Mouse (Mus musculus) liver, embryonic 14.5 days (tissue): Measurements from ENCODE around the gene Ccser1. TPM values are rescaled to one million over a fixed set of nuclear protein-coding genes. Genes with fewer than 3 reads are reported as not detected.

Experiments used
- ATAC-seq: fragments of 200-750 bp; cut with Nextera tagmentation; 2 replicates; pipeline ENCODE4 v1.8.0; 2017; ENCODE audit warnings: moderate number of reproducible peaks, mild to moderate bottlenecking, moderate library complexity; ENCODE audit not compliant: insufficient read depth
- DNase-seq, 3 experiments: peaks; one replicate each; pipeline ENCODE4 v3.0.0-alpha.2; 2012 to 2013; ENCODE audit warnings: low read depth in 3 of 3, low spot score in 3 of 3
- H3K27ac ChIP-seq: fragments of 300-500 bp; sonication (generic); 2 replicates; pipeline ENCODE4 v1.5.1; 2014; ENCODE audit warnings: moderate library complexity, mild to moderate bottlenecking, control low read depth, inconsistent platforms
- H3K27me3 ChIP-seq: fragments of 300-500 bp; sonication (generic); 2 replicates; pipeline ENCODE4 v1.6.1; 2014; ENCODE audit warnings: mild to moderate bottlenecking, low read length, moderate library complexity; ENCODE audit not compliant: control insufficient read depth, insufficient read depth
- H3K36me3 ChIP-seq: fragments of 300-500 bp; sonication (generic); replicated peaks from 2 replicates; pipeline ENCODE4 v1.6.1; 2014; ENCODE audit warnings: low read depth; ENCODE audit not compliant: control insufficient read depth, insufficient read depth
- H3K4me1 ChIP-seq, 2 experiments: fragments of 200-500 bp in 1 of 2; fragments of 300-500 bp in 1 of 2; sonication (generic) in 1 of 2; replicated peaks; 2 replicates each; pipeline ENCODE4 v1.6.1; 2012 to 2014; ENCODE audit warnings: antibody characterized with exemption in 1 of 2, inconsistent platforms in 1 of 2, low read length in 1 of 2; ENCODE audit not compliant: control insufficient read depth in 2 of 2, insufficient read depth in 2 of 2
- H3K4me2 ChIP-seq: fragments of 300-500 bp; sonication (generic); 2 replicates; pipeline ENCODE4 v1.6.1; 2014; ENCODE audit warnings: low read depth, mild to moderate bottlenecking, control low read depth, moderate library complexity
- H3K4me3 ChIP-seq, 2 experiments: fragments of 200-500 bp in 1 of 2; fragments of 300-500 bp in 1 of 2; sonication (generic) in 1 of 2; 2 replicates each; pipeline ENCODE4 v1.5.1; 2012 to 2014; ENCODE audit warnings: low read depth in 2 of 2, low read length in 2 of 2, mild to moderate bottlenecking in 2 of 2, control low read depth in 1 of 2, inconsistent platforms in 1 of 2, moderate library complexity in 1 of 2; ENCODE audit not compliant: insufficient read depth in 1 of 2
- H3K9ac ChIP-seq: fragments of 300-500 bp; sonication (generic); replicated peaks from 2 replicates; pipeline ENCODE4 v1.6.1; 2014; ENCODE audit warnings: mild to moderate bottlenecking, control low read depth, moderate library complexity
- H3K9me3 ChIP-seq: fragments of 300-500 bp; sonication (generic); 2 replicates; pipeline ENCODE4 v1.6.1; 2016; ENCODE audit warnings: low read length, mixed read lengths; ENCODE audit not compliant: control insufficient read depth
- CTCF ChIP-seq: IDR thresholded peaks from 2 replicates; pipeline ENCODE4 v1.5.1; 2016; ENCODE audit warnings: antibody characterized with exemption, low read depth, control low read depth
- EP300 ChIP-seq: IDR thresholded peaks from 2 replicates; pipeline ENCODE4 v1.6.1; 2016; ENCODE audit warnings: antibody characterized with exemption, low read depth
- WGBS: fragments of 180-500 bp; shearing (Covaris S2); extraction: QIAGEN DNeasy Blood & Tissue Kit; methylation state at CpG from one replicate; pipeline ENCODE4 v1.1.7; 2014; ENCODE audit not compliant: insufficient replicate concordance; 5-methylcytosine and 5-hydroxymethylcytosine counted together
- polyA plus RNA-seq, 2 experiments: library from polyadenylated mRNA; depleted of rRNA in 1 of 2; stranded (reverse) in 1 of 2; unstranded in 1 of 2; fragments of >200 nt; fragmentation: Nextera tagmentation in 1 of 2; extraction: Ambion mirVana in 1 of 2; gene quantifications; 2 replicates each; pipeline versions ENCODE4 v1.2.1 to v1.2.3; 2012 to 2014

Ccser1 gene
- polyA plus RNA-seq, 2 experiments: 0.09 TPM

GRCm38 (mm10) chr6:61427490-61427889, 247.4 kb downstream of the Ccser1 start:
- H3K4me3 ChIP-seq: no peak overlapping the region
- H3K27me3 ChIP-seq: no peaks in the 10 kb centered on the region
- ATAC-seq (no peak), DNase-seq (no peak)
- no peak overlapping the region for H3K9ac ChIP-seq
- no peaks in the 10 kb centered on the region for H3K4me1 ChIP-seq
- no peak overlapping the region for H3K4me2 ChIP-seq
- H3K27ac ChIP-seq: no peak overlapping the region
- WGBS: 11% methylated on average over 2 of the region's 2 CpGs
- H3K36me3 ChIP-seq: no peaks in the 10 kb centered on the region
- no peaks in the 10 kb centered on the region for H3K9me3 ChIP-seq
- TF ChIP-seq EP300 (no peak), CTCF (no peak)

DNA sequence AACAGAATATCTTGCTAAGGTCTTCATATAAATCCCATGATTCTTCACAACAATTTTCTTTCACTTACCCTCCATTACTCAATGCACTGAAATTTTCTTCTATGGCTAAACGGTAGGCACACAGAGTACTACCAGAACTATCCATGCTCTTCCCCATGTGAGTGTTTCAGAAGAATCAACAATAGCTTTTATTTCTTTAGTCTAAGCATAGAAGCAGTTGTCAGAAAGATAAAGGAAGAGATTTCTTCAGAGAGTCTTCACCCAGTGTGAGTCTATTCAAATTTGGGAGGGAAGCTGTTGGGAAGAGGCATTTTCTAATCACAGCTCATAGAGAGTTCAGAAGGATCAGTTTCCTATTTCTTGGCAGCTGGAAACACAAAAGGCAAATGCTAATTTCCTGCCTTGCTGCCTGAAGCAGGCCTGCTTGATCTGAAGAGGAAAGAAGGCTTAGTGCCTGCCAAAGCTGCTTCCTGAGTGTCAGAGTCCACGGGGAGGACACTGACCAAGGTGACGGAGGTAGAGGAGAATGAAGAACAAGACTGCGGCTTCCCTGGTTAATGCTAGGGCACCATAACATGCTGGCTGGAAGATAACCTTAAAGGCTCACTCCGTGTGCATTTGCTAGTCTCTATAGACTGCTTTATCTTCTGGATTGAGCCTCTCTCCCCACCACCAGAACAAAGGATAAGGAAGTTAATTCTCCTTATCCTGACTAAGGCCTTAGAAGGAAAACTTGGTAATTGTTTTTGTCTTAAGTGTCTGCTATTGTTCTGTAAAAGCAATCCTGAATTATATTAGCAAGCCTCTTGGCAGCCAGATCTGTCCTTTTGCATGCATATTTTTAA, 251.0 kb downstream of the Ccser1 start:
- H3K36me3 ChIP-seq: no peaks in the 10 kb centered on the region
- H3K9ac ChIP-seq: no peak overlapping the region
- H3K27me3 ChIP-seq: no peaks in the 10 kb centered on the region
- no peak overlapping the region for H3K27ac ChIP-seq
- H3K4me3 ChIP-seq: no peak overlapping the region
- peak; percentile 26; the same call in 1 of the 2 replicates for ATAC-seq
- 18% methylated on average over 5 of the region's 5 CpGs for WGBS
- H3K4me2 ChIP-seq: no peak overlapping the region
- H3K9me3 ChIP-seq: no peaks in the 10 kb centered on the region
- TF ChIP-seq CTCF (no peak), EP300 (no peak)
- no peaks in the 10 kb centered on the region for H3K4me1 ChIP-seq
- DNase-seq: no peak

GRCm38 (mm10) chr6:61431726-61431984, 251.5 kb downstream of the Ccser1 start:
- Histone ChIP-seq H3K27ac (no peak overlapping the region), H3K4me2 (no peak overlapping the region), H3K36me3 (no peaks in the 10 kb centered on the region), H3K4me1 (no peaks in the 10 kb centered on the region), H3K4me3 (no peak overlapping the region), H3K27me3 (no peaks in the 10 kb centered on the region), H3K9me3 (no peaks in the 10 kb centered on the region), H3K9ac (no peak overlapping the region)
- no peak for DNase-seq
- TF ChIP-seq EP300: no peak
- TF ChIP-seq CTCF: no peak
- ATAC-seq: no peak
- 45% methylated on average over 2 of the region's 2 CpGs for WGBS

GRCm38 (mm10) chr6:61432167-61432566, 252.0 kb downstream of the Ccser1 start:
- Histone ChIP-seq H3K4me1 (no peaks in the 10 kb centered on the region), H3K27ac (no peak overlapping the region), H3K9ac (no peak overlapping the region), H3K36me3 (no peaks in the 10 kb centered on the region), H3K9me3 (no peaks in the 10 kb centered on the region), H3K4me2 (no peak overlapping the region), H3K27me3 (no peaks in the 10 kb centered on the region), H3K4me3 (no peak overlapping the region)
- 46% methylated on average over 3 of the region's 3 CpGs for WGBS
- TF ChIP-seq EP300 (no peak), CTCF (no peak)
- ATAC-seq (no peak), DNase-seq (no peak)

GRCm38 (mm10) chr6:61432703-61433102, 252.6 kb downstream of the Ccser1 start:
- Histone ChIP-seq H3K9me3 (no peaks in the 10 kb centered on the region), H3K4me1 (no peaks in the 10 kb centered on the region), H3K27me3 (no peaks in the 10 kb centered on the region), H3K36me3 (no peaks in the 10 kb centered on the region), H3K4me2 (no peak overlapping the region), H3K4me3 (no peak overlapping the region), H3K27ac (no peak overlapping the region), H3K9ac (no peak overlapping the region)
- no peak for DNase-seq
- WGBS: 50% methylated on average over 3 of the region's 3 CpGs
- no peak for TF ChIP-seq EP300
- no peak for TF ChIP-seq CTCF
- no peak for ATAC-seq
